Mouse (Mus musculus): ENCODE measurements around the gene Hadha. TPM values are rescaled to one million over a fixed set of nuclear protein-coding genes. Genes with fewer than 3 reads are reported as not detected.
A peak's percentile ranks its signal among the peaks of the same experiment; 100 is the strongest.

Gene Hadha
- total and polyA plus RNA-seq, 3 experiments: 76.0 to 117 (median 83.0) TPM

GRCm38 (mm10) chr5:30092701-30093100 is 62.3 kb downstream of the Hadha start:
- in situ Hi-C loops (cut with MboI; ENCODE audit: low pct_ligation_motif_present, low pct_unique_long_range_greater_than_20kb, low sequenced_read_pairs) (loop anchor here (25.0 kb wide), 2 partner anchors 280 to 680 kb away; no protein-coding TSS in a partner anchor), dilution Hi-C loops (cut with MboI; ENCODE audit: extremely low pct_ligation_motif_present, extremely low pct_unique_long_range_greater_than_20kb, low sequenced_read_pairs) (no loop called here)
- no peak for TF ChIP-seq NELFE (IDR thresholded peaks at IDR 0.05; ENCODE audit: low read depth, low read length)
- TF ChIP-seq IRF4 (IDR thresholded peaks at IDR 0.05; ENCODE audit: low read depth, low read length): no peak
- no peak for TF ChIP-seq ELF1 (IDR thresholded peaks at IDR 0.05; ENCODE audit: low read depth, low read length)
- peaks cover 0 to 4% of the 10 kb centered on the region in 2 experiments; a peak in 1 of 4 replicates for H3K4me1 ChIP-seq (ENCODE audit: control insufficient read depth in 1 of 2, insufficient read depth in 2 of 2)
- H3K27me3 ChIP-seq (replicated peaks): no peaks in the 10 kb centered on the region
- H3K9me3 ChIP-seq (replicated peaks; ENCODE audit: low read length): no peaks in the 10 kb centered on the region
- H3K9ac ChIP-seq (ENCODE audit: insufficient read depth, low read depth): no peak overlapping the region
- H3K36me3 ChIP-seq (replicated peaks in 1 of 2; ENCODE audit: control insufficient read depth in 1 of 2, insufficient read depth in 1 of 2, low read length in 1 of 2): peaks cover 0 to 11% of the 10 kb centered on the region in 2 experiments
- peak; percentile 73 for DNase-seq (ENCODE audit: extremely low read depth)
- no peak overlapping the region for H3K4me2 ChIP-seq (ENCODE audit: insufficient read depth, low read depth, poor library complexity, severe bottlenecking)
- H3K27ac ChIP-seq (ENCODE audit: insufficient read depth, low read depth): no peak overlapping the region
- peak overlapping the region; percentile 37 to 50 (median 38) for H3K4me3 ChIP-seq (replicated peaks in 1 of 3; ENCODE audit: low read depth in 2 of 3, low read length in 2 of 3, poor library complexity in 1 of 3)
- no peaks in the 10 kb centered on the region for H3K79me2 ChIP-seq (replicated peaks; ENCODE audit: control insufficient read depth, extremely low read depth, insufficient read depth, poor library complexity, severe bottlenecking)

GRCm38 (mm10) chr5:30072825-30073821 is 81.8 kb downstream of the Hadha start, which contains the start of gene Tyms:
Gene Tyms (minus strand): TSS chr5:30073617.
- Histone ChIP-seq H3K4me1 (ENCODE audit: control insufficient read depth in 1 of 2, insufficient read depth in 2 of 2) (peaks cover 0 to 25% of the 10 kb centered on the region in 2 experiments; a peak in 2 of 4 replicates), H3K27me3 (replicated peaks) (no peaks in the 10 kb centered on the region), H3K36me3 (replicated peaks in 1 of 2; ENCODE audit: control insufficient read depth in 1 of 2, insufficient read depth in 1 of 2, low read length in 1 of 2) (peaks cover 22 to 38% of the 10 kb centered on the region in 2 experiments), H3K9me3 (replicated peaks; ENCODE audit: low read length) (no peaks in the 10 kb centered on the region), H3K27ac (ENCODE audit: insufficient read depth, low read depth) (peak within 1 kb of the TSS; percentile 80), H3K79me2 (replicated peaks; ENCODE audit: control insufficient read depth, extremely low read depth, insufficient read depth, poor library complexity, severe bottlenecking) (peaks cover 40% of the 10 kb centered on the region), H3K4me3 (replicated peaks in 1 of 3; ENCODE audit: low read depth in 2 of 3, low read length in 2 of 3, poor library complexity in 1 of 3) (peak within 1 kb of the TSS; percentile 81 to 93 (median 86)), H3K9ac (ENCODE audit: insufficient read depth, low read depth) (peak within 1 kb of the TSS; percentile 75), H3K4me2 (ENCODE audit: insufficient read depth, low read depth, poor library complexity, severe bottlenecking) (peak within 1 kb of the TSS; percentile 91)
- DNase-seq (ENCODE audit: extremely low read depth): peak; percentile 85
- dilution Hi-C loops (cut with MboI; ENCODE audit: extremely low pct_ligation_motif_present, extremely low pct_unique_long_range_greater_than_20kb, low sequenced_read_pairs) (no loop called here), in situ Hi-C loops (cut with MboI; ENCODE audit: low pct_ligation_motif_present, low pct_unique_long_range_greater_than_20kb, low sequenced_read_pairs) (no loop called here)
- TF ChIP-seq CTCF (conservative IDR thresholded peaks at IDR 0.05 in 1 of 2, IDR thresholded peaks at IDR 0.05 in 1 of 2; ENCODE audit: low read depth in 2 of 2, low read length in 2 of 2) (0 out of 4 replicates have a peak, but pooled peaks of 1 of the 2 experiments have one; percentile 5), MEF2A (IDR thresholded peaks at IDR 0.05; ENCODE audit: borderline replicate concordance, low read depth, low read length) (0 out of 2 replicates have a peak, but pooled peaks have one; percentile 43), SIN3A (IDR thresholded peaks at IDR 0.05; ENCODE audit: low read length) (peak; percentile 80), ZMIZ1 (IDR thresholded peaks at IDR 0.05; ENCODE audit: low read depth, low read length) (peak; percentile 70; the same call in 1 of the 2 replicates), GABPA (IDR thresholded peaks at IDR 0.05; ENCODE audit: insufficient replicate concordance, low read depth, low read length) (no peak), PAX5 (IDR thresholded peaks at IDR 0.05; ENCODE audit: low read length) (no peak), MAX (IDR thresholded peaks at IDR 0.05; ENCODE audit: low read length) (peak; percentile 89), E2F4 (IDR thresholded peaks at IDR 0.05; ENCODE audit: insufficient replicate concordance, low read depth, low read length) (peak; percentile 94; the same call in 1 of the 2 replicates), UBTF (IDR thresholded peaks at IDR 0.05; ENCODE audit: low read depth, low read length) (no peak), JUN (IDR thresholded peaks at IDR 0.05; ENCODE audit: insufficient read depth, low read depth, low read length) (no peak), NRF1 (IDR thresholded peaks at IDR 0.05; ENCODE audit: low read depth, low read length) (peak; percentile 77), MYC (IDR thresholded peaks at IDR 0.05; ENCODE audit: low read depth, low read length) (peak; percentile 71), ELF1 (IDR thresholded peaks at IDR 0.05; ENCODE audit: low read depth, low read length) (peak; percentile 79), MAFK (IDR thresholded peaks at IDR 0.05; ENCODE audit: insufficient replicate concordance, low read length) (no peak), USF2 (conservative IDR thresholded peaks at IDR 0.05; ENCODE audit: low read depth, low read length) (peak; percentile 76), TCF12 (IDR thresholded peaks at IDR 0.05; ENCODE audit: low read depth, low read length) (peak; percentile 76), SMC3 (IDR thresholded peaks at IDR 0.05; ENCODE audit: low read depth, low read length) (no peak), POLR2AphosphoS2 (IDR thresholded peaks at IDR 0.05; ENCODE audit: low read depth, low read length) (peak; percentile 81; the same call in 1 of the 2 replicates), CHD1 (IDR thresholded peaks at IDR 0.05; ENCODE audit: low read depth, low read length) (no peak), ZKSCAN1 (IDR thresholded peaks at IDR 0.05; ENCODE audit: borderline replicate concordance, low read depth, low read length) (no peak), NELFE (IDR thresholded peaks at IDR 0.05; ENCODE audit: low read depth, low read length) (peak; percentile 88), KAT2A (IDR thresholded peaks at IDR 0.05; ENCODE audit: insufficient replicate concordance, low read length) (peak; percentile 79), TBP (conservative IDR thresholded peaks at IDR 0.05; ENCODE audit: low read depth, low read length) (0 out of 2 replicates have a peak, but pooled peaks have one; percentile 63), CHD2 (IDR thresholded peaks at IDR 0.05; ENCODE audit: low read length) (peak; percentile 41; the same call in 1 of the 2 replicates), RAD21 (IDR thresholded peaks at IDR 0.05; ENCODE audit: low read depth, low read length) (peak; percentile 7), EP300 (IDR thresholded peaks at IDR 0.05; ENCODE audit: low read length) (0 out of 2 replicates have a peak, but pooled peaks have one; percentile 41), RCOR1 (conservative IDR thresholded peaks at IDR 0.05; ENCODE audit: low read depth, low read length) (no peak; the same call in 1 of the 2 replicates)

All from CH12.LX (cell line).